Mouse (Mus musculus) stomach, embryonic 15.5 days (tissue): ENCODE data around the gene Btbd2. TPM values are rescaled to one million over a fixed set of nuclear protein-coding genes. Genes with fewer than 3 reads are reported as not detected.

ENCODE experiments used
- ATAC-seq: fragments of 200-750 bp; cut with Nextera tagmentation; 2 replicates; pipeline ENCODE4 v1.8.0; 2017; ENCODE audit warnings: low read depth, moderate number of reproducible peaks, moderate TSS enrichment; ENCODE audit not compliant: insufficient read depth, low FRiP score
- H3K27ac ChIP-seq: fragments of 300-500 bp; sonication (generic); 2 replicates; pipeline ENCODE4 v1.5.1; 2015; ENCODE audit warnings: mild to moderate bottlenecking, inconsistent platforms
- H3K27me3 ChIP-seq: fragments of 300-500 bp; sonication (generic); replicated peaks from 2 replicates; pipeline ENCODE4 v1.6.1; 2015; ENCODE audit warnings: inconsistent platforms
- H3K36me3 ChIP-seq: fragments of 300-500 bp; sonication (generic); 2 replicates; pipeline ENCODE4 v1.6.1; 2015; ENCODE audit warnings: inconsistent platforms
- H3K4me1 ChIP-seq: fragments of 300-500 bp; sonication (generic); 2 replicates; pipeline ENCODE4 v1.6.1; 2015; ENCODE audit warnings: inconsistent platforms
- H3K4me2 ChIP-seq: fragments of 300-500 bp; sonication (generic); 2 replicates; pipeline ENCODE4 v1.6.1; 2015; ENCODE audit warnings: mild to moderate bottlenecking, inconsistent platforms
- H3K4me3 ChIP-seq: fragments of 300-500 bp; sonication (generic); replicated peaks from 2 replicates; pipeline ENCODE4 v1.5.1; 2015; ENCODE audit warnings: inconsistent platforms
- H3K9ac ChIP-seq: fragments of 300-500 bp; sonication (generic); 2 replicates; pipeline ENCODE4 v1.6.1; 2015; ENCODE audit warnings: inconsistent platforms
- H3K9me3 ChIP-seq: fragments of 300-500 bp; sonication (generic); 2 replicates; pipeline ENCODE4 v1.6.1; 2016; ENCODE audit warnings: inconsistent platforms
- WGBS: fragments of 180-500 bp; shearing (Covaris S2); methylation state at CpG from one replicate; pipeline ENCODE4 v1.1.7; 2015; 5-methylcytosine and 5-hydroxymethylcytosine counted together
- polyA plus RNA-seq: library from polyadenylated mRNA; unstranded; fragments of >200 nt; fragmentation: Nextera tagmentation; extraction: Ambion mirVana; gene quantifications from 2 replicates; pipeline ENCODE4 v1.2.1, GENCODE M21; 2015

Gene Btbd2
- polyA plus RNA-seq, 1 experiment from 2014 or later: 72.2 TPM

- Histone ChIP-seq H3K4me3 (no peak overlapping the region), H3K27ac (no peak overlapping the region), H3K9ac (no peak overlapping the region), H3K27me3 (no peaks in the 10 kb centered on the region), H3K4me2 (no peak overlapping the region), H3K9me3 (no peaks in the 10 kb centered on the region), H3K36me3 (peaks cover 31% of the 10 kb centered on the region), H3K4me1 (0 out of 2 replicates have a peak, but pooled peaks cover 7% of the 10 kb centered on the region)
- ATAC-seq: peak; percentile 21; the same call in 1 of the 2 replicates
- 50% methylated on average over 6 of the region's 6 CpGs for WGBS
Observed at GRCm38 (mm10) chr10:80684214-80684613, 27.3 kb upstream of the Btbd2 start.

DNA sequence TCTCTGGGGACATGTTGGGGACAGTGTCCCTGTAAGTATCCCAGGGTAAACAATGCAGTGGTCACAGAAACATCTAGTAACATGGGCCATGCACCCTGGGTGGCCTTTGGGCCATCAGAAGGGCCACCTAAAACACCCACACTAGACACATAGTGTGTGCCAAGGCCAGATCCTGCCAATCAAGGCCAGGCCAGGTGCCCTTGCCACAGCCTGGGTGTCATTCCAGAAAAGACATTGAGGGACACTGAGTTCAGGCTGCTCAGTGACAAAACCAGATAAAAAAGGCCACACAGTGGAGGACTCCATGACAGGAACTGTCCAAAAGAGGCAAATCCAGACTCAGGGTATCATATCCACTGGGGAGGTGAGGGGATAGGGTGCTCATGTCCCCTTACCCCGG is 26.8 kb upstream of the Btbd2 start:
- Histone ChIP-seq H3K36me3 (peaks cover 29% of the 10 kb centered on the region), H3K9me3 (no peaks in the 10 kb centered on the region), H3K4me1 (peaks cover 12% of the 10 kb centered on the region; the same call in 1 of the 2 replicates), H3K27me3 (no peaks in the 10 kb centered on the region), H3K9ac (no peak overlapping the region), H3K4me3 (no peak overlapping the region), H3K4me2 (no peak overlapping the region), H3K27ac (no peak overlapping the region)
- no peak for ATAC-seq
- WGBS: 94% methylated on average over 1 of the region's 1 CpGs

GRCm38 (mm10) chr10:80682003-80682402 is 25.1 kb upstream of the Btbd2 start:
- Histone ChIP-seq H3K36me3 (peaks cover 25% of the 10 kb centered on the region), H3K4me2 (no peak overlapping the region), H3K9ac (no peak overlapping the region), H3K27me3 (no peaks in the 10 kb centered on the region), H3K9me3 (no peaks in the 10 kb centered on the region), H3K27ac (no peak overlapping the region), H3K4me1 (peaks cover 29% of the 10 kb centered on the region), H3K4me3 (no peak overlapping the region)
- 91% methylated on average over 6 of the region's 6 CpGs for WGBS
- no peak for ATAC-seq

- ATAC-seq: no peak
Observed at GRCm38 (mm10) chr10:80680260-80680696, 23.4 kb upstream of the Btbd2 start.

GRCm38 (mm10) chr10:80679556-80680259 is 22.8 kb upstream of the Btbd2 start:
- no peak for ATAC-seq
- H3K27ac ChIP-seq: peak overlapping the region; percentile 99
- no peak overlapping the region for H3K9ac ChIP-seq

More at GRCm38 (mm10) chr10:80680260-80680696, 23.4 kb upstream of the Btbd2 start:
- Histone ChIP-seq H3K4me3 (no peak overlapping the region), H3K9ac (no peak overlapping the region), H3K4me1 (peaks cover 30% of the 10 kb centered on the region), H3K4me2 (no peak overlapping the region), H3K9me3 (no peaks in the 10 kb centered on the region), H3K27me3 (no peaks in the 10 kb centered on the region), H3K27ac (peak overlapping the region; percentile 99), H3K36me3 (peaks cover 14% of the 10 kb centered on the region)
- 85% methylated on average over 2 of the region's 2 CpGs for WGBS

DNA sequence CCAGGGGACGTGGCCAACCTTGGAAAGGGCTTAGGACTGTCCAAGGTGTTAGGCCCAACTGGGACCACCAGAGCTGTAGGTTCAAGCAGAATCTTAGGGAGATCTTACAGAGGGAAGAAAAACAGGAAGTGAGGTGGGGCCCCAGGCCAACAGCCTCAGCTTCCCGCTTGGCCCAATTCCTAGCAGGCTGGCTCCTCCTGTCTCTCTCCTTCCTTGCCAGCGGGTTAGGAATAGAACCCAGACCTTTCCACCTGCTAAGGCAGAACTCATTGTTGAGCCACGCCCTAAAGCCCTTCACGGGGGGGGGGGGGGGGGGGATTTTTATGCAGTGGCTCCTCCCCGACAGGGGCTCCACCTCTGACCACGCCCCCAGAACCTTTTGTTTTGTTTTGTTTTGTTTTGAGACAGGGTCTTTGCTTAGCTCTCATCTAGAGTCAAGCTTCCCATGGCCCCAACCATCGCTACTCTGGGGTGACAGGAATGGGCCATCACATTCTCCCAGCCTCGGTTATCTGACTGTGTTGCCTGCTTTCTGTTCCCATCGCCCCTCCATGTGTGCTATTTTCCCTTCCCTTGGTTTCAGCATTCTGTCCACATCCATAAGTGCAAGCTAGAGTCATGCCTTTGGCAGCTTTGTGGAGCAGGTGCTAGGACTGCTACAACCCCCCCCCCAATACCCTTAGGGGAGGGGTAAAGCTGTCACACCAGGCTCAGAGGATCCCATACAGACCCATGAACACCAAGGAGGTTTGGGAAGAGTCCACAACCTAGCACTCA is 21.9 kb upstream of the Btbd2 start:
- 41% methylated on average over 10 of the region's 10 CpGs for WGBS

More at GRCm38 (mm10) chr10:80679556-80680259, 22.8 kb upstream of the Btbd2 start:
- Histone ChIP-seq H3K4me3 (no peak overlapping the region), H3K36me3 (peaks cover 10% of the 10 kb centered on the region; the same call in 1 of the 2 replicates), H3K27me3 (no peaks in the 10 kb centered on the region), H3K4me2 (no peak overlapping the region), H3K9me3 (no peaks in the 10 kb centered on the region), H3K4me1 (peaks cover 36% of the 10 kb centered on the region)
- 62% methylated on average over 9 of the region's 9 CpGs for WGBS

GRCm38 (mm10) chr10:80677942-80678436 is 21.1 kb upstream of the Btbd2 start, which contains the start of gene Mknk2:
Gene Mknk2 (minus strand): TSS chr10:80678112.
- ATAC-seq: peak; percentile 62
- peak within 1 kb of the TSS; percentile 72 for H3K9ac ChIP-seq
- 6% methylated on average over 8 of the region's 8 CpGs for WGBS
- no peaks in the 10 kb centered on the region for H3K27me3 ChIP-seq
- peak within 1 kb of the TSS; percentile 84 for H3K4me2 ChIP-seq
- peak within 1 kb of the TSS; percentile 99 for H3K27ac ChIP-seq
- H3K4me1 ChIP-seq: peaks cover 53% of the 10 kb centered on the region
- no peaks in the 10 kb centered on the region for H3K36me3 ChIP-seq
- peak within 1 kb of the TSS; percentile 77 for H3K4me3 ChIP-seq
- H3K9me3 ChIP-seq: no peaks in the 10 kb centered on the region

More for the DNA sequence above, 21.9 kb upstream of the Btbd2 start:
- Histone ChIP-seq H3K27ac (peak overlapping the region; percentile 99), H3K4me2 (peak overlapping the region; percentile 84), H3K4me1 (peaks cover 45% of the 10 kb centered on the region), H3K4me3 (no peak overlapping the region), H3K9ac (no peak overlapping the region), H3K36me3 (peaks cover 7% of the 10 kb centered on the region; the same call in 1 of the 2 replicates), H3K27me3 (no peaks in the 10 kb centered on the region), H3K9me3 (no peaks in the 10 kb centered on the region)
- ATAC-seq: no peak

DNA sequence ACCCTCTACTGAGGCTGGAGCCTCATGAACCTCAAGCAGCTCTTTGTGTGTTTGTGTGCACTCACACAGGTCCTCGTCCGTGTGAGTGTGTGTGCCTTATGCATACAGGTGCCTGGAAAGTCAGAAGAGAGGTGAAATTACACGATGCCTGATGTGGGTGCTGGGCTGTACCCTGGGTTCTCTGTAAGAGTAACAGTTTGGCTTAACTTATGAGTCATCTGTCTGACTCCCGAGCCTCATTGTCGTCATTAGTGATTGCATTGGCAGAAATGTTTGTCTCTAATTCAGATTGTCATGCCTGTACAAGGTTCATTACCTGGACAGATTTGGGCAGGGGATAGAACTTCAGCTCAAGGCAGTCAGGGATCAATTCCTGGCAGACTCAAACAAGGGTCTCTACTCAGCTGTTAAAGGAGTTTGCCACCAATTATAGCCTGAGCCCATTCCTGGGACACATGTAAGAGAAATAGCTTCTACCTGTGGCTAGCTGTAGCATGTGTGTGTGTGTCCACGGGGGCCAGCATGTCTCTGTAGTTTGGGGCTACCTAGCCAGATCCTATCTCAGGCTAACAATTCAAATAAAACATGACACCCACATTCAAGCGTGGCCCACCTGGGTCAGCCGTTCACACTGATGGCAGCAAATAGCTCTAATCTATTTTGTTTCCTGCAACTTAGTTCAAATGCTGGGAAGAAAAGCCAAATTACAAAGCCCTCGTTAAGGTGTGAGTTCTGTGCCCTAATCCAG is 20.4 kb upstream of the Btbd2 start:
- peak overlapping the region; percentile 77 for H3K4me3 ChIP-seq
- peak overlapping the region; percentile 84 for H3K4me2 ChIP-seq
- H3K9me3 ChIP-seq: no peaks in the 10 kb centered on the region
- no peaks in the 10 kb centered on the region for H3K36me3 ChIP-seq
- H3K4me1 ChIP-seq: peaks cover 60% of the 10 kb centered on the region
- H3K9ac ChIP-seq: peak overlapping the region; percentile 72
- ATAC-seq: no peak
- WGBS: 24% methylated on average over 9 of the region's 9 CpGs
- peak overlapping the region; percentile 99 for H3K27ac ChIP-seq
- no peaks in the 10 kb centered on the region for H3K27me3 ChIP-seq

DNA sequence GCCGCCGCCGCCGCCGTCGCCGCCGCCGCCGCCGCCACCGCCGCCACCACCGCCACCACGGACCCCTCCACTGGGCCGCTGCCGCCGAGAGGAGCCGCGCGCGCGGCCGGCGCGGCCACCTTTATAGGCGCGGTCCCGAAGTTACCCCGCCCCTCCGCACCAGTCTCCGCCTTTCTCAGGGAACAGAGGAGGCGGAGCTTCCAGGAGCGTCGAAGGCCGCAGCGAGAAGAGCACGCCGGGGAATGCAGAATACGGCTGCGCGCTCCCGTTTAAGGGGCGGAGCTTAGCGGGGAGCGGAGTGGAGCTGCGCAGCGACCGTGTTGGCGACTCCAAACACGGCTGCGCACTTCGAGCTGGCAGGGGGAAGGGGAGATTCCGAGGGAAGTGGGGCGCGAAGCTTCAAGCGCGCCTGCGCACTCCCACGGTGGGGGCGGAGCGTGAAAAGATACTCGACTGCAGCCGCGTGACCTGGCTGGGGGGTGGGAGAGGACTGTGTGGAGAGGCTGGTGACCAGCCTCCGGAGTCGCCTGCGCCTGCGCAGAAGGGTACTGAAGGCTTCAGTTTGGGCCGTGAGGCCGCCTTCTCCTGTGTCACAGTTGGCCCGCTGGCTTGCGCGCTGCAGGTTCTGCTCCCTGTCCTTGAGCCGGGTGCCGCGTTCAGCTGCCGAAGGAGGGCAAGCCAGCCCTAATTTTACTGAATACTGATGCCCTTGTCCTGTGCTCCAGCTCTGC is 19.5 kb upstream of the Btbd2 start:
- Histone ChIP-seq H3K27ac (peak overlapping the region; percentile 99), H3K9me3 (no peaks in the 10 kb centered on the region), H3K9ac (peak overlapping the region; percentile 82), H3K4me3 (peak overlapping the region; percentile 77), H3K4me1 (peaks cover 63% of the 10 kb centered on the region), H3K27me3 (no peaks in the 10 kb centered on the region), H3K4me2 (peak overlapping the region; percentile 84), H3K36me3 (peaks cover 3% of the 10 kb centered on the region; the same call in 1 of the 2 replicates)
- WGBS: under 1% methylated on average over 60 of the region's 78 CpGs
- ATAC-seq: peak; percentile 90

GRCm38 (mm10) chr10:80675405-80676197 is 18.7 kb upstream of the Btbd2 start:
- under 1% methylated on average over 46 of the region's 54 CpGs for WGBS

More at GRCm38 (mm10) chr10:80675405-80676197, 18.7 kb upstream of the Btbd2 start:
- Histone ChIP-seq H3K27ac (peak overlapping the region; percentile 79), H3K36me3 (peaks cover 9% of the 10 kb centered on the region), H3K9me3 (no peaks in the 10 kb centered on the region), H3K27me3 (no peaks in the 10 kb centered on the region), H3K4me2 (peak overlapping the region; percentile 84), H3K9ac (peak overlapping the region; percentile 82), H3K4me3 (peak overlapping the region; percentile 77), H3K4me1 (peaks cover 63% of the 10 kb centered on the region)
- no peak for ATAC-seq
